Mouse (Mus musculus): ENCODE measurements at regions not wholly inside any gene's neighbourhood (a gene's known extent, or its start where the extent isn't known, plus 50 kb on each side); places are given as distances from the start of the nearest gene placed in this dataset.

- peak; percentile 85 for ATAC-seq (replicated peaks; ENCODE audit: low FRiP score)
- Histone ChIP-seq H3K4me3 (replicated peaks) (no peak overlapping the region), H3K27ac (no peak overlapping the region), H3K27me3 (no peaks in the 10 kb centered on the region), H3K4me2 (no peak overlapping the region), H3K4me1 (no peaks in the 10 kb centered on the region), H3K9me3 (replicated peaks) (no peaks in the 10 kb centered on the region), H3K36me3 (no peaks in the 10 kb centered on the region), H3K9ac (no peak overlapping the region)
- WGBS, result 17% methylated on average over 4 of the region's 4 CpGs
Observed at GRCm38 (mm10) chr3:125813798-125814197, 124.6 kb downstream of the Ugt8a start.

DNA sequence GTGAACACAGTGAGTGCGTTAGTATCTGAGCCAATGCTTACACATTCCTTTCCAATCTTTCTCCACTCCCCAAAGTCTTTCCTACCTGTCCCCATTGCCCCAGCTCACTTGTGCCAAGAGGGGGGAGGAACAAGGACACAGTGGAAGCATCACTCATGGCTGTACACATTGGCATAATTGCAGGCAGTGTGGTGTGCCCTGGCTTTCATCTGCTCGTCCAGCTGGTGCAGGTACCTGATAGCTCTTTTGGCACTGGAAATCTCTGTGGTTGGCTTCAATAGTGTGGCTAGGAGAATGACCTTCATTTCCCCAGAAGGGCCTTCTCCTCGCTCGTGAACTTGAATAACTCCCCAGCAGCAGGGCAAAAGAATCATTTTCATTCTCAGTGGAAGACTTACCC is 125.6 kb downstream of the Ugt8a start:
- no peak for ATAC-seq (replicated peaks; ENCODE audit: low FRiP score)
- H3K36me3 ChIP-seq, result no peaks in the 10 kb centered on the region
- WGBS, result 80% methylated on average over 4 of the region's 4 CpGs

DNA sequence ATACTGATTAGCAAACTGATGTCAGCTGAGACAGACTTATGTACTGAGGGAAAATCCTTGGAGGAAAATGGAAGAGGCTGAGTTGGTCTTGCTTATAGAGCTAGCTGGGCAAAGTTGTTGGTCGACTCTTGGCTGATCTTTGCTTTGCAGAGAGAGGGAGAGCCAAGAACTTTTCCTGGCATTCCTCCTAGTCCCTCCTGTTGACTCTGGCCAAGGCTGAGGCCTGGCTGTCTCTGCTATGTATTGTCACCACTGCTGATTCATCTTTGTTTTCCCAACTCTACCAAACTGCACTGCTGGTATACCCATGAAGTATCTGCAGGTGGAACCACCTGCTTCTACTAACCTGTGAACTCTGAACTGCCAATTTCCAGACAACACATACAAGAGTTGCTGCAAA is 143.8 kb downstream of the Ugt8a start:
- 76% methylated on average over 1 of the region's 1 CpGs for WGBS
- no peak overlapping the region for H3K4me2 ChIP-seq

More for the DNA sequence above, 125.6 kb downstream of the Ugt8a start:
- no peak overlapping the region for H3K4me3 ChIP-seq (replicated peaks)
- H3K27me3 ChIP-seq, result no peaks in the 10 kb centered on the region
- no peak overlapping the region for H3K9ac ChIP-seq
- no peak overlapping the region for H3K4me2 ChIP-seq
- no peaks in the 10 kb centered on the region for H3K9me3 ChIP-seq (replicated peaks)
- H3K27ac ChIP-seq, result no peak overlapping the region
- H3K4me1 ChIP-seq, result no peaks in the 10 kb centered on the region

DNA sequence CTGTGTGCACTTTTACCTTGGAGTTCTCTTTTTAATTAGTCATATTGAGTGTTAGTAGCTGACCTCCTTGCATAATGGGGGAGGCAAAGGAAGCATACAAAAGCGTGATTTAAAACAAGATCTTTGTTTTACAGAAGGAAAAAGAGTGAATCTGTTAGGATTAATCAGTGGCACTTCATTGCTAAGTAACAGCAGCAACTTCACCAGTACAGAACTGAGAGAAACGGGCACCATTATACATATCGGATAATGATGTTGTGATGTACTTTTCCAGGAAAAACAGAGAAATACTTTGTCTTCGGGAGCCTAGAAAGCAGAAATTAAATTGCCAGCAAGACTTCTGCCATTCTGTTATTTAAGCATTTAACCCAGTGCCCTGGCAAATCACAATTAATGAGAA is 157.1 kb downstream of the Ugt8a start:
- H3K9me3 ChIP-seq (replicated peaks), result no peaks in the 10 kb centered on the region
- no peak overlapping the region for H3K4me2 ChIP-seq
- WGBS, result 67% methylated on average over 4 of the region's 4 CpGs
- H3K4me1 ChIP-seq, result no peaks in the 10 kb centered on the region
- ATAC-seq (replicated peaks; ENCODE audit: low FRiP score), result no peak
- H3K27ac ChIP-seq, result no peak overlapping the region
- H3K27me3 ChIP-seq, result no peaks in the 10 kb centered on the region
- no peak overlapping the region for H3K9ac ChIP-seq
- H3K4me3 ChIP-seq (replicated peaks), result no peak overlapping the region
- H3K36me3 ChIP-seq, result no peaks in the 10 kb centered on the region

More for the DNA sequence above, 143.8 kb downstream of the Ugt8a start:
- Histone ChIP-seq H3K27me3 (no peaks in the 10 kb centered on the region), H3K4me1 (no peaks in the 10 kb centered on the region), H3K27ac (no peak overlapping the region), H3K36me3 (no peaks in the 10 kb centered on the region), H3K4me3 (replicated peaks) (no peak overlapping the region), H3K9me3 (replicated peaks) (no peaks in the 10 kb centered on the region), H3K9ac (no peak overlapping the region)
- ATAC-seq (replicated peaks; ENCODE audit: low FRiP score), result no peak

DNA sequence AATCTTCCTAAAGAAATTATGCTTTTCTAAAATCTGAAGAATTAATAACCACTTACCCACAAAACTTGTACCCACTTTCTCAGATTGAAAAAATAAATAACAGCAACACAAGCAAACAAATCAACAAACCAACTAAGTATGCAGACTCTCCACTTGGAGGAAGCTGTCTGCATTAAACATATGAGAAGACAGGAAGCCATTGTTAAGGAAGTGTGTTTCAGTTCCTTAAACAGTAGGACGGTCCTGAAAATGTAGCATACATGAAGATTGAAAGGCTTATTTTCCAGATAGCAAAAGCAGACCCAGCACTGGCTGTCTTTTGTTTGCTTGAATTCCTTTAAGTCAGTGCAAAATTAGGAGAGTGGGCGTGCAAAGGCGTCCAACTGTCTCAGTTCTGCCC is 158.2 kb downstream of the Ugt8a start:
- Histone ChIP-seq H3K9ac (no peak overlapping the region), H3K9me3 (replicated peaks) (no peaks in the 10 kb centered on the region), H3K4me1 (no peaks in the 10 kb centered on the region), H3K4me3 (replicated peaks) (no peak overlapping the region), H3K27ac (no peak overlapping the region), H3K36me3 (no peaks in the 10 kb centered on the region), H3K4me2 (no peak overlapping the region), H3K27me3 (no peaks in the 10 kb centered on the region)
- no peak for ATAC-seq (replicated peaks; ENCODE audit: low FRiP score)
- WGBS, result 70% methylated on average over 3 of the region's 3 CpGs
